Mouse (Mus musculus) left cerebral cortex, adult 11 months (tissue): Measurements from ENCODE around the gene Vrk3.
A peak's percentile ranks its signal among the peaks of the same experiment; 100 is the strongest.

Experiments
- DNase-seq: peaks from one replicate; pipeline ENCODE4 v3.0.0; 2022; ENCODE audit warnings: low spot score

Vrk3 gene

GRCm38 (mm10) chr7:44768129-44768528 is 19.9 kb downstream of the Vrk3 start:
- no peak for DNase-seq

GRCm38 (mm10) chr7:44770046-44770578 is 21.9 kb downstream of the Vrk3 start:
- DNase-seq = no peak

- DNase-seq = no peak
These were observed 24.5 kb downstream of the Vrk3 start for GRCm38 (mm10) chr7:44772591-44773204.

GRCm38 (mm10) chr7:44776849-44777498 is 28.8 kb downstream of the Vrk3 start:
- no peak for DNase-seq

- DNase-seq = no peak
These were observed 31.9 kb downstream of the Vrk3 start for GRCm38 (mm10) chr7:44780101-44780500.

GRCm38 (mm10) chr7:44789531-44789930 is 41.3 kb downstream of the Vrk3 start:
- DNase-seq = no peak

- no peak for DNase-seq
These were observed 41.9 kb downstream of the Vrk3 start for GRCm38 (mm10) chr7:44790066-44790465.

- DNase-seq = no peak
These were observed 44.6 kb downstream of the Vrk3 start for GRCm38 (mm10) chr7:44792781-44793180.

- no peak for DNase-seq
These were observed 60.7 kb downstream of the Vrk3 start for GRCm38 (mm10) chr7:44808927-44809326.

- no peak for DNase-seq
These were observed 61.3 kb downstream of the Vrk3 start for GRCm38 (mm10) chr7:44809466-44809865.

GRCm38 (mm10) chr7:44810365-44810764 is 62.2 kb downstream of the Vrk3 start:
- DNase-seq = no peak

- no peak for DNase-seq
These were observed 62.8 kb downstream of the Vrk3 start for GRCm38 (mm10) chr7:44810819-44811557.

GRCm38 (mm10) chr7:44812651-44813325 is 64.6 kb downstream of the Vrk3 start:
- no peak for DNase-seq

- no peak for DNase-seq
These were observed 65.8 kb downstream of the Vrk3 start for GRCm38 (mm10) chr7:44813985-44814384.

GRCm38 (mm10) chr7:44814423-44814822 is 66.2 kb downstream of the Vrk3 start:
- DNase-seq = no peak

GRCm38 (mm10) chr7:44814952-44815553 is 66.8 kb downstream of the Vrk3 start:
- no peak for DNase-seq

GRCm38 (mm10) chr7:44815721-44816469 is 67.7 kb downstream of the Vrk3 start, which contains the start of the genes Nup62 and Il4i1:
Nup62 (plus strand) TSS chr7:44816088.
Il4i1 (plus strand) TSS chr7:44816387.
- DNase-seq = peak; percentile 97

- DNase-seq = no peak
These were observed 68.3 kb downstream of the Vrk3 start, which contains the start of gene Atf5 for GRCm38 (mm10) chr7:44816470-44817021. Atf5 (minus strand) TSS chr7:44816658.

- DNase-seq = no peak
These were observed 69.2 kb downstream of the Vrk3 start for GRCm38 (mm10) chr7:44817441-44817840.

GRCm38 (mm10) chr7:44818164-44818563 is 70.0 kb downstream of the Vrk3 start:
- no peak for DNase-seq
